Mouse (Mus musculus): ENCODE results near the gene Pkd2l1.

Gene Pkd2l1

DNA sequence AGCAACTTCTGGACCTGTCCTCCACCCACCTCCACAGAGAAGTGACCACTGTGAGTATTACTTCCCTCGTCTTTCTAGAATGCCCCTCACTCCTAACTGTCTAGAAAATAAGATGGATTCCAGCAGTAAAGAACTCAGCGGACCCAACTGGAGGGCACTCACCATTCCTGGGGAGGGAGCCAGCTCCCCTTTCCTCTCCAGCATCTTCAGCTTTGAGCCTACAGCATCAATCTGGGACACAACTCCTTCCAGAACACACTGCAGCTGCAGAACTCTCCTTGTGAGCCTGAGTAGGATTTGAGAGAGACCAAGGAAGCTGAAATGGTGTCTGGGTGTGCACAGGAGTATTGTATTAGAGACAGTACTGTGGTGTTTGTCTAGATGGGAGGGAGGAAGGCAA lies 43.3 kb downstream of the Pkd2l1 start:
- TF ChIP-seq NANOG (IDR thresholded peaks at IDR 0.05; ENCODE audit: borderline replicate concordance, low read length), result no peak
- no peak for TF ChIP-seq POU5F1 (IDR thresholded peaks at IDR 0.05; ENCODE audit: borderline replicate concordance, low read length)
- TF ChIP-seq CTCF (conservative IDR thresholded peaks at IDR 0.05; ENCODE audit: low read length), result no peak
- H3K4me1 ChIP-seq (replicated peaks; ENCODE audit: low read depth, low read length), result peaks cover 20% of the 10 kb centered on the region
- peaks cover 23% of the 10 kb centered on the region for H3K27me3 ChIP-seq (ENCODE audit: insufficient read depth, low read length)
- peaks cover 5% of the 10 kb centered on the region for H3K36me3 ChIP-seq (ENCODE audit: insufficient read depth, low read length)
- H3K9me3 ChIP-seq (ENCODE audit: low read length), result no peaks in the 10 kb centered on the region
- no peak overlapping the region for H3K4me3 ChIP-seq (replicated peaks; ENCODE audit: low read length)

DNA sequence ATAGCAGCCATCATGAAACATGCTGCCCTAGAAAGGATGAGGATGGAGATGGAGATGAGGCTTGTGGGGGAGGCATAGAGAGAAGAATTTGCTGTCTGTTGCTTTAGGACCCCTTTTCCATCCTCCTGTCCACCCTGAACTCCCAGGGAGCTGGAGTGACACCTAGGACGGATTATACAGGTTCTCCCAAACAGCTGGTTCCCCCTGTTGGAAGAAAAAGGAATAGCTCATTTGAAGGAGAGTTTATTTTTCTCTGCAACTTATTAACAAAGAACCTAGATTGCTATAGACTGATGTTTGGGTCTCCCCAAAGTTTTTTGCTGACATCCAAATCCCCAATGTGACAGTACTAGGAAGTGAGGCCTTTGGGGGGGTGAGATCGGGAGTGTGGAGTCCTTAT lies 43.9 kb downstream of the Pkd2l1 start:
- H3K4me3 ChIP-seq (replicated peaks; ENCODE audit: low read length), result no peak overlapping the region
- H3K4me1 ChIP-seq (replicated peaks; ENCODE audit: low read depth, low read length), result peaks cover 14% of the 10 kb centered on the region
- TF ChIP-seq POU5F1 (IDR thresholded peaks at IDR 0.05; ENCODE audit: borderline replicate concordance, low read length) (no peak), CTCF (conservative IDR thresholded peaks at IDR 0.05; ENCODE audit: low read length) (peak; percentile 20; the same call in 1 of the 2 replicates)
- H3K27me3 ChIP-seq (ENCODE audit: insufficient read depth, low read length), result peaks cover 23% of the 10 kb centered on the region
- peaks cover 10% of the 10 kb centered on the region for H3K36me3 ChIP-seq (ENCODE audit: insufficient read depth, low read length)
- no peaks in the 10 kb centered on the region for H3K9me3 ChIP-seq (ENCODE audit: low read length)

DNA sequence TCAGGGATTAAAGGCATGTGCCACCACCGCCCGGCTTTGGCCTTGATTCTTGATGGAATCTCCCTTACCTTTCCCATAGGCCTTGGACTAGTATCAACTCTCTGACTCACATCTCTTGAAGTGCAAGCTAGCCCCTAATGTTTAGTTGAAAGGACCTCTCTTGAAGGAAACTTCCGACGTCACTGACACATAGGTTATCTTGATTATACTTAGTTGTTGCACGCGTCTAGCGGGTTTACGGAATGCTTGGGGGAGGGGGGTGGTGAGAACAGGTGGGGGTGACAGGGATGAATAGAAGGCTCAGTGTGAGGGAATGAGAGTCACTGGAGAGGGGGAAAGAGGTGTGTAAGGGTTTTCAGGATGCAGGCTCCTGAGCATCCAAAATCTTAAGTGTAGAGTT lies 45.3 kb downstream of the Pkd2l1 start:
- no peaks in the 10 kb centered on the region for H3K9me3 ChIP-seq (ENCODE audit: low read length)
- TF ChIP-seq POU5F1 (IDR thresholded peaks at IDR 0.05; ENCODE audit: borderline replicate concordance, low read length) (no peak), CTCF (conservative IDR thresholded peaks at IDR 0.05; ENCODE audit: low read length) (no peak), NANOG (IDR thresholded peaks at IDR 0.05; ENCODE audit: borderline replicate concordance, low read length) (no peak)

DNA sequence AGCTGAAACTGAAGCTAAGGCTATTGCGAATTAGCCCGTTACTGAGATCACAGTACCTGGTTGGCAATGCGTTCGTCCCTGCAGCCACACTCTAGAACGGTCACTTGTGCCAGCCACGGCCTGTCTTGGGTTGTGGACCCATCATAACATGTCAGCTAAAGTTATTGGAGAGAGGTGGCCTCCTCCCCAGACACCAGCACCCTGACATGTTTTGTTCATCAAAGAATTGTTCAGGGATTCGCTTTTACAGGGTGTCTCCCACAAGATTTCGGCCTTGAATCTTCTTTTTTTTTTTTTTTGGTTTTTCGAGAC lies 45.7 kb downstream of the Pkd2l1 start:
- Histone ChIP-seq H3K36me3 (ENCODE audit: insufficient read depth, low read length) (peaks cover 29% of the 10 kb centered on the region), H3K4me3 (replicated peaks; ENCODE audit: low read length) (peak overlapping the region; percentile 86), H3K9me3 (ENCODE audit: low read length) (no peaks in the 10 kb centered on the region), H3K27me3 (ENCODE audit: insufficient read depth, low read length) (peaks cover 15% of the 10 kb centered on the region; the same call in 1 of the 2 replicates), H3K4me1 (replicated peaks; ENCODE audit: low read depth, low read length) (peaks cover 13% of the 10 kb centered on the region)
- TF ChIP-seq NANOG (IDR thresholded peaks at IDR 0.05; ENCODE audit: borderline replicate concordance, low read length) (no peak), CTCF (conservative IDR thresholded peaks at IDR 0.05; ENCODE audit: low read length) (no peak), POU5F1 (IDR thresholded peaks at IDR 0.05; ENCODE audit: borderline replicate concordance, low read length) (no peak)

More for the DNA sequence above, 45.3 kb downstream of the Pkd2l1 start:
- peaks cover 24% of the 10 kb centered on the region for H3K36me3 ChIP-seq (ENCODE audit: insufficient read depth, low read length)
- H3K4me3 ChIP-seq (replicated peaks; ENCODE audit: low read length), result no peak overlapping the region
- H3K27me3 ChIP-seq (ENCODE audit: insufficient read depth, low read length), result peaks cover 17% of the 10 kb centered on the region
- peaks cover 13% of the 10 kb centered on the region for H3K4me1 ChIP-seq (replicated peaks; ENCODE audit: low read depth, low read length)

DNA sequence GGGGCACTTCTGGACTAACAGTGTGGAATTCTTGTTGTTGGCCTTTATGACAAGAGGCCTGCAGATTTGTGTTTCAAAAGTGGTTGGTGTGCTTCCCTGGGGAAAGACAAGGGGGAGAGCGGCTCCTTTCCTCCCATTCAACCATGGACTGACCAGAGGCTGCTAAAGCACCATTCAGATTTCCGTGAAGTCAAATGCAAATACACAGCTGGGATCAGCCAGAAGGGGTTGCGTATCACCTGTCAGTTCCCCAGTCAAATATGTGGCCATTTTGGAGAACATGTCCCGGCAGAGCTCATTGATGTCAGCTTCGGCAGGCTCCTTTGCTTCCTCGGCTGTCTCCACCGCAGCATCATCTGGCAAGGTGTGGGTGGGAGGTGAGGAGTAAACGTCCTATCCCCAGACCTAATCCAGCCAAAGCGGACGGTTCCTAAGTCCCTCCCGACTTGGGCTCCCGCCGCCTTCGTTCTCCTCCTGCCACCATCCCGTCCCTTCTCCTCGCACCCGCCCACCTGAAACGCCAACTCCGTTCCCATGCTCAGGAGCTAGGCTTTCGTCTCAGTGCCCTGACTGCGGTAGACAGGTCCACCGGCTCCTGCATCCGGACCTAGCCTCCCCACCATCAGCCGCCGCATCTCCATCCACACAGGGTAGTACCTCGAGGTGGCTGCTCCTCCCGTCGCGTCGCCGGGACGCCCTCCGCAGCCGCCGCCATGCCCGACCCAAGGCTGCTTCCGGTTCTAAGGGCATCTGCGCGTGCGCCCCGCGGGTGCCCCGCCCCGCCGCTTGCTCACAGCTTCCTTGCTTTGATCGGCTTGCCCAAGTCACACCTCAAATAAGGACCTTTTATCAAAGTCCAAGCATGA lies 46.3 kb downstream of the Pkd2l1 start, which contains the start of gene Bloc1s2:
Bloc1s2 (minus strand) TSS at position 745 of the 866 bp plus-strand sequence.
- no peak for TF ChIP-seq CTCF (conservative IDR thresholded peaks at IDR 0.05; ENCODE audit: low read length)
- no peak for TF ChIP-seq POU5F1 (IDR thresholded peaks at IDR 0.05; ENCODE audit: borderline replicate concordance, low read length)
- no peak for TF ChIP-seq NANOG (IDR thresholded peaks at IDR 0.05; ENCODE audit: borderline replicate concordance, low read length)
- Histone ChIP-seq H3K36me3 (ENCODE audit: insufficient read depth, low read length) (peaks cover 34% of the 10 kb centered on the region), H3K9me3 (ENCODE audit: low read length) (no peaks in the 10 kb centered on the region), H3K27me3 (ENCODE audit: insufficient read depth, low read length) (peaks cover 15% of the 10 kb centered on the region; the same call in 1 of the 2 replicates), H3K4me3 (replicated peaks; ENCODE audit: low read length) (peak within 1 kb of the TSS; percentile 86), H3K4me1 (replicated peaks; ENCODE audit: low read depth, low read length) (peaks cover 13% of the 10 kb centered on the region)

DNA sequence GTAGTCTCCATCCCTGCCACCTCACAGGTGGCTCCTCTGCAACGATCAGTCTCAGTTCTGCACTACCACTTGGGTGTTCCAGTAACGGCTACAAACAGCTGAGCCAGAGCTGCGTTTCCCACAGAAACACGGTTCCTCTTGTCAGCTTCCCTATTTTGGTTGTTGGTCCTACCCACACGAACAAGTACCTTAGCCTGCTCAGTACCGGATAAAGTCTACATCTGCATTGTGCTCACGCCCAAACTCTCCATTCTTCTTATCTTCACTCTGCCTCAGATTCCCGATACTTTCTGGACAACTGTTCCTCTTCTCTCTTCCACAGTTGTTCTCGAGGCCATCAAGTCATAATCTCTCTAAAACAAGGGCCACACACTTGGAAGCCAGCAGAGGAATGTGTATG lies 47.9 kb downstream of the Pkd2l1 start:
- peaks cover 48% of the 10 kb centered on the region for H3K36me3 ChIP-seq (ENCODE audit: insufficient read depth, low read length)
- peaks cover 8% of the 10 kb centered on the region; the same call in 1 of the 2 replicates for H3K27me3 ChIP-seq (ENCODE audit: insufficient read depth, low read length)
- H3K9me3 ChIP-seq (ENCODE audit: low read length), result no peaks in the 10 kb centered on the region
- no peak overlapping the region for H3K4me3 ChIP-seq (replicated peaks; ENCODE audit: low read length)
- no peak for TF ChIP-seq POU5F1 (IDR thresholded peaks at IDR 0.05; ENCODE audit: borderline replicate concordance, low read length)
- TF ChIP-seq NANOG (IDR thresholded peaks at IDR 0.05; ENCODE audit: borderline replicate concordance, low read length), result no peak
- H3K4me1 ChIP-seq (replicated peaks; ENCODE audit: low read depth, low read length), result peaks cover 13% of the 10 kb centered on the region

DNA sequence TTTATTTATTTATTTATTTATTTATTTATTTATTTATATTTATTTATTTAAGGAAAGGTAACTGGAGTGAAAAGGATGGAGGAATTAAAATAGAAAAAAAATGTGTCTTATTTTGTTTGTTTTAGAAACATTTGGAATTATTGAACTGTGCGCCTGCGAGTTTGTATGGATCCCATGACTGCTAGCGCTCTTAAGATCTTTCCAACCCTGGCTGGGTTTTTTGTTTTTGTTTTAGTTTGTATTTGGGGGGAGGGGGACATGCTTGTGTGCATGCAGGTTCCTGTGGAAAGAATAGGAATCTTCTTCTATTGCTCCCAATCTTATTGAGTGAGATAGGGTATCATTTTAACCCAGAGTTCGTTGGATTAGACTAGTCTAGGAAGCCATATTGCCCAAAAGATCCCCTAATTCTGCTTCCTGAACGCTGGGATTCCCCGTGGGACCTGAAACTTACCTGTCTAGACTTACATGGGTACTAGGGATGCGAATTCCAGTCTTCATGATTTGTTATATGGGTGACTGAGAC lies 56.2 kb downstream of the Pkd2l1 start:
- Histone ChIP-seq H3K4me3 (replicated peaks; ENCODE audit: low read length) (peak overlapping the region; percentile 95), H3K36me3 (ENCODE audit: insufficient read depth, low read length) (peaks cover 55% of the 10 kb centered on the region), H3K9me3 (ENCODE audit: low read length) (no peaks in the 10 kb centered on the region), H3K27me3 (ENCODE audit: insufficient read depth, low read length) (no peaks in the 10 kb centered on the region), H3K4me1 (replicated peaks; ENCODE audit: low read depth, low read length) (peaks cover 17% of the 10 kb centered on the region)
- no peak for TF ChIP-seq NANOG (IDR thresholded peaks at IDR 0.05; ENCODE audit: borderline replicate concordance, low read length)
- no peak for TF ChIP-seq POU5F1 (IDR thresholded peaks at IDR 0.05; ENCODE audit: borderline replicate concordance, low read length)
- no peak for TF ChIP-seq CTCF (conservative IDR thresholded peaks at IDR 0.05; ENCODE audit: low read length)

DNA sequence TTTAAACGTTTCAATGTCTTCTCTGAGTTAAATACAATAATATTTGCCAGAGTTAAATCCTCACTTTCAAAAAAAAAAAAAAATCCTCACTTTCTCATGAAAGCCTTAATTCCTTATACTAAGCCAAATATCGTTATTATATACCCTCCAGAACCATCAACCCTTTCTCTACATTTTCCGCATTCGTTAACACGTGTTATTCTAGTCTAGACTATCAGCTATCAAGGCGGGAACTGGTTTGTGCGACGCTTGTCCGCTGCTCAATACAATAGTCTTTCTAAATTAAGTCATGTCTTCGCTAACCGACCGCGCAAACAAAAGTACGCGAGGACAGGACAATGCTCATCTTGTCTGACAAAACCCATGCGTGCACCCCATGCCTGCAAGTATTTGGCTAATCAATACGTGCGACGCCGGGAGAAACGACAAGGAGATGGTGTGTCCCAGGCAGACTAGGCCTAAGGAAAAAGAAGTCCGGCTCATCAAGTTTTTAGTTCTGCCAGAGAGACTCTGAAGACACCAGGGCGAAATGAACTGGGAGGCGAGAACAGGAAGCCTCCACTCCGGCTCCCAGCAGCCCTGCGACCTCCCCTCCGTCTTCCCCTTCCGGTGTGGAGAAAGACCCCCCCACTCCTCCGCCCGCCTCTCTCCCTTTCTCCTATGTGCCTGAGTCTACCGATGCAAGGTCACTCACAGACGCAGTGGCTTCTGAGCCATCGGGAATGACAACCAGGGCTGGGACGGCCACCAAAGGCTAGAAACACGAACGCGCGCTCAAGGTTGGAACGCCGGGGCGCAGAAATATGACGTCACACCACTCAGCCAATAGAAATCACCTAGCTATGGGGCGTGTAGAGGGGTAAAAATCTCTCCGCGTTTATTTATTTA lies 56.9 kb downstream of the Pkd2l1 start, which contains the start of gene Cwf19l1:
Cwf19l1 (minus strand) TSS at position 805 of the 888 bp plus-strand sequence.
- Histone ChIP-seq H3K27me3 (ENCODE audit: insufficient read depth, low read length) (no peaks in the 10 kb centered on the region), H3K4me1 (replicated peaks; ENCODE audit: low read depth, low read length) (peaks cover 17% of the 10 kb centered on the region), H3K4me3 (replicated peaks; ENCODE audit: low read length) (peak within 1 kb of the TSS; percentile 95), H3K36me3 (ENCODE audit: insufficient read depth, low read length) (peaks cover 57% of the 10 kb centered on the region), H3K9me3 (ENCODE audit: low read length) (no peaks in the 10 kb centered on the region)
- no peak for TF ChIP-seq CTCF (conservative IDR thresholded peaks at IDR 0.05; ENCODE audit: low read length)
- no peak for TF ChIP-seq NANOG (IDR thresholded peaks at IDR 0.05; ENCODE audit: borderline replicate concordance, low read length)
- TF ChIP-seq POU5F1 (IDR thresholded peaks at IDR 0.05; ENCODE audit: borderline replicate concordance, low read length), result no peak
